Mouse (Mus musculus) liver, embryonic 13.5 days (tissue): ENCODE data around the gene Dclk1. TPM values are rescaled to one million over a fixed set of nuclear protein-coding genes. Genes with fewer than 3 reads are reported as not detected.

Experiments used
- ATAC-seq: fragments of 200-750 bp; cut with Nextera tagmentation; 2 replicates; pipeline ENCODE4 v1.8.0; 2017; ENCODE audit warnings: low read depth, mild to moderate bottlenecking, moderate number of reproducible peaks, moderate library complexity
- DNase-seq: peaks from one replicate; pipeline ENCODE4 v3.0.0; 2022
- H3K27ac ChIP-seq: fragments of 300-500 bp; sonication (generic); 2 replicates; pipeline ENCODE4 v1.5.1; 2015; ENCODE audit warnings: moderate library complexity, mild to moderate bottlenecking, inconsistent platforms
- H3K27me3 ChIP-seq: fragments of 300-500 bp; sonication (generic); 2 replicates; pipeline ENCODE4 v1.6.1; 2015; ENCODE audit warnings: mild to moderate bottlenecking, inconsistent platforms
- H3K36me3 ChIP-seq: fragments of 300-500 bp; sonication (generic); 2 replicates; pipeline ENCODE4 v1.6.1; 2015; ENCODE audit warnings: mild to moderate bottlenecking, inconsistent platforms
- H3K4me1 ChIP-seq: fragments of 300-500 bp; sonication (generic); replicated peaks from 2 replicates; pipeline ENCODE4 v1.6.1; 2015; ENCODE audit warnings: inconsistent platforms
- H3K4me2 ChIP-seq: fragments of 300-500 bp; sonication (generic); 2 replicates; pipeline ENCODE4 v1.6.1; 2015; ENCODE audit warnings: inconsistent platforms, mild to moderate bottlenecking, moderate library complexity
- H3K4me3 ChIP-seq: fragments of 300-500 bp; sonication (generic); replicated peaks from 2 replicates; pipeline ENCODE4 v1.5.1; 2015; ENCODE audit warnings: mild to moderate bottlenecking, inconsistent platforms
- H3K9ac ChIP-seq: fragments of 300-500 bp; sonication (generic); 2 replicates; pipeline ENCODE4 v1.6.1; 2015; ENCODE audit warnings: mild to moderate bottlenecking, inconsistent platforms
- H3K9me3 ChIP-seq: fragments of 300-500 bp; sonication (generic); replicated peaks from 2 replicates; pipeline ENCODE4 v1.6.1; 2016; ENCODE audit warnings: inconsistent platforms
- WGBS: fragments of 180-500 bp; shearing (Covaris S2); methylation state at CpG from one replicate; pipeline ENCODE4 v1.1.7; 2015; ENCODE audit not compliant: insufficient replicate concordance; 5-methylcytosine and 5-hydroxymethylcytosine counted together
- polyA plus RNA-seq: library from polyadenylated mRNA; unstranded; fragments of >200 nt; fragmentation: Nextera tagmentation; extraction: Ambion mirVana; gene quantifications from 2 replicates; pipeline ENCODE4 v1.2.1, GENCODE M21; 2015

Gene Dclk1
- polyA plus RNA-seq, 1 experiment from 2014 or later, result 1.1 TPM

- Histone ChIP-seq H3K27ac (no peak overlapping the region), H3K4me2 (no peak overlapping the region), H3K27me3 (no peaks in the 10 kb centered on the region), H3K4me3 (no peak overlapping the region), H3K9me3 (no peaks in the 10 kb centered on the region), H3K4me1 (no peaks in the 10 kb centered on the region), H3K36me3 (no peaks in the 10 kb centered on the region), H3K9ac (no peak overlapping the region)
- DNase-seq (no peak), ATAC-seq (no peak)
- 67% methylated on average over 7 of the region's 7 CpGs for WGBS
Observed at GRCm38 (mm10) chr3:55337671-55338070, 95.5 kb downstream of the Dclk1 start.

GRCm38 (mm10) chr3:55342445-55342844 lies 100.3 kb downstream of the Dclk1 start:
- H3K4me1 ChIP-seq, result no peaks in the 10 kb centered on the region
- H3K9me3 ChIP-seq, result no peaks in the 10 kb centered on the region
- H3K9ac ChIP-seq, result no peak overlapping the region
- no peak for ATAC-seq
- H3K27ac ChIP-seq, result no peak overlapping the region
- no peaks in the 10 kb centered on the region for H3K36me3 ChIP-seq
- no peaks in the 10 kb centered on the region for H3K27me3 ChIP-seq
- WGBS, result 63% methylated on average over 4 of the region's 4 CpGs
- DNase-seq, result no peak
- no peak overlapping the region for H3K4me2 ChIP-seq
- no peak overlapping the region for H3K4me3 ChIP-seq

- Histone ChIP-seq H3K27me3 (no peaks in the 10 kb centered on the region), H3K4me1 (no peaks in the 10 kb centered on the region), H3K27ac (no peak overlapping the region), H3K9ac (no peak overlapping the region), H3K9me3 (no peaks in the 10 kb centered on the region), H3K36me3 (no peaks in the 10 kb centered on the region), H3K4me2 (no peak overlapping the region), H3K4me3 (no peak overlapping the region)
- ATAC-seq, result no peak
- DNase-seq, result no peak
- 45% methylated on average over 16 of the region's 16 CpGs for WGBS
Observed at GRCm38 (mm10) chr3:55347371-55348025, 105.3 kb downstream of the Dclk1 start.

GRCm38 (mm10) chr3:55348026-55348390 lies 105.8 kb downstream of the Dclk1 start:
- no peak for DNase-seq
- H3K4me2 ChIP-seq, result no peak overlapping the region
- H3K4me3 ChIP-seq, result no peak overlapping the region
- no peak overlapping the region for H3K9ac ChIP-seq
- no peaks in the 10 kb centered on the region for H3K4me1 ChIP-seq
- no peaks in the 10 kb centered on the region for H3K27me3 ChIP-seq
- WGBS, result 73% methylated on average over 5 of the region's 5 CpGs
- ATAC-seq, result no peak
- no peaks in the 10 kb centered on the region for H3K9me3 ChIP-seq
- H3K36me3 ChIP-seq, result no peaks in the 10 kb centered on the region
- H3K27ac ChIP-seq, result no peak overlapping the region

- 64% methylated on average over 2 of the region's 2 CpGs for WGBS
- Histone ChIP-seq H3K4me2 (no peak overlapping the region), H3K4me1 (no peaks in the 10 kb centered on the region; the same call in 1 of the 2 replicates), H3K9ac (no peak overlapping the region), H3K36me3 (no peaks in the 10 kb centered on the region), H3K4me3 (no peak overlapping the region), H3K27me3 (no peaks in the 10 kb centered on the region), H3K9me3 (no peaks in the 10 kb centered on the region), H3K27ac (no peak overlapping the region)
- DNase-seq (no peak), ATAC-seq (no peak)
Observed at GRCm38 (mm10) chr3:55350194-55350593, 108.0 kb downstream of the Dclk1 start.

GRCm38 (mm10) chr3:55351281-55352052 lies 109.3 kb downstream of the Dclk1 start:
- Histone ChIP-seq H3K4me2 (no peak overlapping the region), H3K9ac (no peak overlapping the region), H3K9me3 (no peaks in the 10 kb centered on the region), H3K27me3 (no peaks in the 10 kb centered on the region), H3K27ac (no peak overlapping the region), H3K4me1 (no peaks in the 10 kb centered on the region; the same call in 1 of the 2 replicates), H3K36me3 (no peaks in the 10 kb centered on the region), H3K4me3 (no peak overlapping the region)
- 59% methylated on average over 13 of the region's 13 CpGs for WGBS
- ATAC-seq (no peak), DNase-seq (no peak)

GRCm38 (mm10) chr3:55352529-55352928 lies 110.4 kb downstream of the Dclk1 start:
- Histone ChIP-seq H3K36me3 (no peaks in the 10 kb centered on the region), H3K27me3 (no peaks in the 10 kb centered on the region), H3K4me3 (no peak overlapping the region), H3K27ac (no peak overlapping the region), H3K4me2 (no peak overlapping the region), H3K9me3 (no peaks in the 10 kb centered on the region), H3K4me1 (no peaks in the 10 kb centered on the region; the same call in 1 of the 2 replicates), H3K9ac (no peak overlapping the region)
- ATAC-seq, result no peak
- DNase-seq, result no peak
- 79% methylated on average over 14 of the region's 14 CpGs for WGBS

GRCm38 (mm10) chr3:55353169-55353568 lies 111.0 kb downstream of the Dclk1 start:
- DNase-seq, result no peak
- Histone ChIP-seq H3K4me2 (no peak overlapping the region), H3K27ac (no peak overlapping the region), H3K36me3 (no peaks in the 10 kb centered on the region), H3K4me1 (no peaks in the 10 kb centered on the region; the same call in 1 of the 2 replicates), H3K4me3 (no peak overlapping the region), H3K9me3 (no peaks in the 10 kb centered on the region), H3K27me3 (no peaks in the 10 kb centered on the region), H3K9ac (no peak overlapping the region)
- 66% methylated on average over 9 of the region's 9 CpGs for WGBS
- no peak for ATAC-seq

GRCm38 (mm10) chr3:55353909-55354511 lies 111.8 kb downstream of the Dclk1 start:
- H3K4me1 ChIP-seq, result no peaks in the 10 kb centered on the region; the same call in 1 of the 2 replicates
- H3K27ac ChIP-seq, result no peak overlapping the region
- H3K4me3 ChIP-seq, result no peak overlapping the region
- H3K4me2 ChIP-seq, result no peak overlapping the region
- H3K9ac ChIP-seq, result no peak overlapping the region
- no peaks in the 10 kb centered on the region for H3K36me3 ChIP-seq
- DNase-seq (no peak), ATAC-seq (no peak)
- WGBS, result 54% methylated on average over 13 of the region's 13 CpGs
- no peaks in the 10 kb centered on the region for H3K27me3 ChIP-seq
- no peaks in the 10 kb centered on the region for H3K9me3 ChIP-seq

GRCm38 (mm10) chr3:55354765-55355164 lies 112.6 kb downstream of the Dclk1 start:
- ATAC-seq (no peak), DNase-seq (no peak)
- no peaks in the 10 kb centered on the region for H3K36me3 ChIP-seq
- no peak overlapping the region for H3K4me2 ChIP-seq
- no peak overlapping the region for H3K4me3 ChIP-seq
- no peaks in the 10 kb centered on the region; the same call in 1 of the 2 replicates for H3K4me1 ChIP-seq
- no peak overlapping the region for H3K27ac ChIP-seq
- no peak overlapping the region for H3K9ac ChIP-seq
- WGBS, result 15% methylated on average over 3 of the region's 3 CpGs
- no peaks in the 10 kb centered on the region for H3K27me3 ChIP-seq
- no peaks in the 10 kb centered on the region for H3K9me3 ChIP-seq

GRCm38 (mm10) chr3:55358486-55358885 lies 116.3 kb downstream of the Dclk1 start:
- no peaks in the 10 kb centered on the region for H3K9me3 ChIP-seq
- H3K27ac ChIP-seq, result no peak overlapping the region
- H3K36me3 ChIP-seq, result no peaks in the 10 kb centered on the region
- ATAC-seq (no peak), DNase-seq (no peak)
- H3K4me3 ChIP-seq, result no peak overlapping the region
- 69% methylated on average over 8 of the region's 8 CpGs for WGBS
- H3K4me2 ChIP-seq, result no peak overlapping the region
- no peaks in the 10 kb centered on the region for H3K27me3 ChIP-seq
- no peak overlapping the region for H3K9ac ChIP-seq
- no peaks in the 10 kb centered on the region; the same call in 1 of the 2 replicates for H3K4me1 ChIP-seq
